Mouse (Mus musculus) stomach, embryonic 15.5 days (tissue): ENCODE data around the gene Arid1a. TPM values are rescaled to one million over a fixed set of nuclear protein-coding genes. Genes with fewer than 3 reads are reported as not detected.

ENCODE experiments used
- ATAC-seq: fragments of 200-750 bp; cut with Nextera tagmentation; 2 replicates; pipeline ENCODE4 v1.8.0; 2017; ENCODE audit warnings: low read depth, moderate number of reproducible peaks, moderate TSS enrichment; ENCODE audit not compliant: insufficient read depth, low FRiP score
- H3K27ac ChIP-seq: fragments of 300-500 bp; sonication (generic); 2 replicates; pipeline ENCODE4 v1.5.1; 2015; ENCODE audit warnings: mild to moderate bottlenecking, inconsistent platforms
- H3K27me3 ChIP-seq: fragments of 300-500 bp; sonication (generic); replicated peaks from 2 replicates; pipeline ENCODE4 v1.6.1; 2015; ENCODE audit warnings: inconsistent platforms
- H3K36me3 ChIP-seq: fragments of 300-500 bp; sonication (generic); 2 replicates; pipeline ENCODE4 v1.6.1; 2015; ENCODE audit warnings: inconsistent platforms
- H3K4me1 ChIP-seq: fragments of 300-500 bp; sonication (generic); 2 replicates; pipeline ENCODE4 v1.6.1; 2015; ENCODE audit warnings: inconsistent platforms
- H3K4me2 ChIP-seq: fragments of 300-500 bp; sonication (generic); 2 replicates; pipeline ENCODE4 v1.6.1; 2015; ENCODE audit warnings: mild to moderate bottlenecking, inconsistent platforms
- H3K4me3 ChIP-seq: fragments of 300-500 bp; sonication (generic); replicated peaks from 2 replicates; pipeline ENCODE4 v1.5.1; 2015; ENCODE audit warnings: inconsistent platforms
- H3K9ac ChIP-seq: fragments of 300-500 bp; sonication (generic); 2 replicates; pipeline ENCODE4 v1.6.1; 2015; ENCODE audit warnings: inconsistent platforms
- H3K9me3 ChIP-seq: fragments of 300-500 bp; sonication (generic); 2 replicates; pipeline ENCODE4 v1.6.1; 2016; ENCODE audit warnings: inconsistent platforms
- WGBS: fragments of 180-500 bp; shearing (Covaris S2); methylation state at CpG from one replicate; pipeline ENCODE4 v1.1.7; 2015; 5-methylcytosine and 5-hydroxymethylcytosine counted together
- polyA plus RNA-seq: library from polyadenylated mRNA; unstranded; fragments of >200 nt; fragmentation: Nextera tagmentation; extraction: Ambion mirVana; gene quantifications from 2 replicates; pipeline ENCODE4 v1.2.1, GENCODE M21; 2015

The Arid1a gene
- polyA plus RNA-seq, 1 experiment from 2014 or later, result 27.0 TPM

GRCm38 (mm10) chr4:133688417-133689067, 68.0 kb downstream of the Arid1a start:
- ATAC-seq, result peak; percentile 66

GRCm38 (mm10) chr4:133687126-133687525, 69.4 kb downstream of the Arid1a start:
- 74% methylated on average over 5 of the region's 5 CpGs for WGBS
- no peaks in the 10 kb centered on the region for H3K9me3 ChIP-seq
- H3K9ac ChIP-seq, result no peak overlapping the region
- H3K4me3 ChIP-seq, result no peak overlapping the region
- ATAC-seq, result no peak
- H3K4me2 ChIP-seq, result no peak overlapping the region
- H3K27ac ChIP-seq, result no peak overlapping the region
- no peaks in the 10 kb centered on the region for H3K27me3 ChIP-seq
- peaks cover 87% of the 10 kb centered on the region for H3K36me3 ChIP-seq
- peaks cover 24% of the 10 kb centered on the region for H3K4me1 ChIP-seq

More at GRCm38 (mm10) chr4:133688417-133689067, 68.0 kb downstream of the Arid1a start:
- no peak overlapping the region for H3K27ac ChIP-seq
- peaks cover 24% of the 10 kb centered on the region for H3K4me1 ChIP-seq
- 31% methylated on average over 7 of the region's 7 CpGs for WGBS
- H3K27me3 ChIP-seq, result no peaks in the 10 kb centered on the region
- no peak overlapping the region for H3K4me3 ChIP-seq
- no peak overlapping the region for H3K4me2 ChIP-seq
- H3K9me3 ChIP-seq, result no peaks in the 10 kb centered on the region
- no peak overlapping the region for H3K9ac ChIP-seq
- peaks cover 90% of the 10 kb centered on the region for H3K36me3 ChIP-seq

- H3K27me3 ChIP-seq, result no peaks in the 10 kb centered on the region
- WGBS, result 89% methylated on average over 11 of the region's 11 CpGs
- H3K9ac ChIP-seq, result no peak overlapping the region
- H3K4me2 ChIP-seq, result no peak overlapping the region
- peaks cover 24% of the 10 kb centered on the region for H3K4me1 ChIP-seq
- no peaks in the 10 kb centered on the region for H3K9me3 ChIP-seq
- no peak overlapping the region for H3K27ac ChIP-seq
- peaks cover 87% of the 10 kb centered on the region for H3K36me3 ChIP-seq
- no peak for ATAC-seq
- no peak overlapping the region for H3K4me3 ChIP-seq
Measured at GRCm38 (mm10) chr4:133686512-133686911, 70.1 kb downstream of the Arid1a start.

- Histone ChIP-seq H3K27me3 (no peaks in the 10 kb centered on the region), H3K4me3 (no peak overlapping the region), H3K4me1 (peaks cover 17% of the 10 kb centered on the region), H3K4me2 (no peak overlapping the region), H3K36me3 (peaks cover 52% of the 10 kb centered on the region), H3K27ac (no peak overlapping the region), H3K9me3 (no peaks in the 10 kb centered on the region), H3K9ac (no peak overlapping the region)
- WGBS, result 84% methylated on average over 14 of the region's 14 CpGs
- no peak for ATAC-seq
Measured at GRCm38 (mm10) chr4:133680206-133680786, 76.3 kb downstream of the Arid1a start.

- Histone ChIP-seq H3K27ac (no peak overlapping the region), H3K4me1 (peaks cover 22% of the 10 kb centered on the region), H3K9me3 (no peaks in the 10 kb centered on the region), H3K4me3 (no peak overlapping the region), H3K9ac (no peak overlapping the region), H3K4me2 (no peak overlapping the region), H3K27me3 (no peaks in the 10 kb centered on the region), H3K36me3 (peaks cover 45% of the 10 kb centered on the region)
- 65% methylated on average over 7 of the region's 7 CpGs for WGBS
- ATAC-seq, result no peak
Measured at GRCm38 (mm10) chr4:133679629-133680028, 76.9 kb downstream of the Arid1a start.

GRCm38 (mm10) chr4:133677266-133677665, 79.3 kb downstream of the Arid1a start:
- peaks cover 27% of the 10 kb centered on the region for H3K36me3 ChIP-seq

GRCm38 (mm10) chr4:133676189-133676588, 80.4 kb downstream of the Arid1a start:
- Histone ChIP-seq H3K27me3 (no peaks in the 10 kb centered on the region), H3K9me3 (no peaks in the 10 kb centered on the region), H3K36me3 (peaks cover 17% of the 10 kb centered on the region), H3K4me3 (no peak overlapping the region), H3K4me1 (peaks cover 37% of the 10 kb centered on the region), H3K4me2 (peak overlapping the region; percentile 16; the same call in 1 of the 2 replicates), H3K27ac (peak overlapping the region; percentile 70; the same call in 1 of the 2 replicates), H3K9ac (no peak overlapping the region)
- ATAC-seq, result no peak
- 13% methylated on average over 3 of the region's 3 CpGs for WGBS

More at GRCm38 (mm10) chr4:133677266-133677665, 79.3 kb downstream of the Arid1a start:
- Histone ChIP-seq H3K9me3 (no peaks in the 10 kb centered on the region), H3K4me3 (no peak overlapping the region), H3K4me2 (no peak overlapping the region), H3K27me3 (no peaks in the 10 kb centered on the region), H3K9ac (no peak overlapping the region), H3K27ac (no peak overlapping the region), H3K4me1 (peaks cover 37% of the 10 kb centered on the region)
- 60% methylated on average over 7 of the region's 7 CpGs for WGBS
- ATAC-seq, result no peak

- peaks cover 11% of the 10 kb centered on the region for H3K36me3 ChIP-seq
- H3K9ac ChIP-seq, result no peak overlapping the region
- ATAC-seq, result peak; percentile 56
- WGBS, result 5% methylated on average over 5 of the region's 5 CpGs
- H3K4me3 ChIP-seq, result no peak overlapping the region
- peak overlapping the region; percentile 16; the same call in 1 of the 2 replicates for H3K4me2 ChIP-seq
- H3K27ac ChIP-seq, result peak overlapping the region; percentile 70; the same call in 1 of the 2 replicates
- H3K4me1 ChIP-seq, result peaks cover 41% of the 10 kb centered on the region
- H3K27me3 ChIP-seq, result no peaks in the 10 kb centered on the region
- H3K9me3 ChIP-seq, result no peaks in the 10 kb centered on the region
Measured at GRCm38 (mm10) chr4:133675594-133676016, 81.0 kb downstream of the Arid1a start.

GRCm38 (mm10) chr4:133674331-133674695, 82.3 kb downstream of the Arid1a start:
- 54% methylated on average over 8 of the region's 8 CpGs for WGBS
- Histone ChIP-seq H3K4me2 (peak overlapping the region; percentile 76), H3K27ac (peak overlapping the region; percentile 99), H3K4me1 (peaks cover 50% of the 10 kb centered on the region), H3K4me3 (no peak overlapping the region), H3K36me3 (peaks cover 2% of the 10 kb centered on the region; the same call in 1 of the 2 replicates), H3K9me3 (no peaks in the 10 kb centered on the region), H3K9ac (no peak overlapping the region), H3K27me3 (no peaks in the 10 kb centered on the region)
- no peak for ATAC-seq

GRCm38 (mm10) chr4:133673666-133674330, 82.8 kb downstream of the Arid1a start:
- Histone ChIP-seq H3K27me3 (no peaks in the 10 kb centered on the region), H3K9ac (no peak overlapping the region), H3K4me1 (peaks cover 50% of the 10 kb centered on the region), H3K36me3 (peaks cover 2% of the 10 kb centered on the region; the same call in 1 of the 2 replicates), H3K9me3 (no peaks in the 10 kb centered on the region), H3K27ac (peak overlapping the region; percentile 99), H3K4me2 (peak overlapping the region; percentile 76), H3K4me3 (peak overlapping the region; percentile 75)
- WGBS, result 20% methylated on average over 10 of the region's 10 CpGs
- ATAC-seq, result no peak

- Histone ChIP-seq H3K27ac (peak overlapping the region; percentile 99), H3K4me2 (peak overlapping the region; percentile 76), H3K4me1 (peaks cover 50% of the 10 kb centered on the region), H3K9me3 (no peaks in the 10 kb centered on the region), H3K27me3 (no peaks in the 10 kb centered on the region), H3K9ac (peak overlapping the region; percentile 77), H3K4me3 (peak overlapping the region; percentile 75), H3K36me3 (peaks cover 6% of the 10 kb centered on the region; the same call in 1 of the 2 replicates)
- ATAC-seq, result no peak
- WGBS, result under 1% methylated on average over 24 of the region's 24 CpGs
Measured at GRCm38 (mm10) chr4:133672845-133673647, 83.5 kb downstream of the Arid1a start.
